Mouse (Mus musculus) left cerebral cortex, adult 11 months (tissue): ENCODE measurements at regions not wholly inside any gene's neighbourhood (a gene's known extent, or its start where the extent isn't known, plus 50 kb on each side); places are given as distances from the start of the nearest gene placed in this dataset.

Experiments used
- DNase-seq: peaks from one replicate; pipeline ENCODE4 v3.0.0; 2022; ENCODE audit warnings: low spot score

GRCm38 (mm10) chr9:15175866-15176265, 63.0 kb upstream of the Vstm5 start:
- DNase-seq: no peak

- no peak for DNase-seq
These were observed 63.4 kb upstream of the Vstm5 start for GRCm38 (mm10) chr9:15175412-15175811.

- DNase-seq: no peak
These were observed 59.0 kb upstream of the Hephl1 start for GRCm38 (mm10) chr9:15170911-15171310.

DNA sequence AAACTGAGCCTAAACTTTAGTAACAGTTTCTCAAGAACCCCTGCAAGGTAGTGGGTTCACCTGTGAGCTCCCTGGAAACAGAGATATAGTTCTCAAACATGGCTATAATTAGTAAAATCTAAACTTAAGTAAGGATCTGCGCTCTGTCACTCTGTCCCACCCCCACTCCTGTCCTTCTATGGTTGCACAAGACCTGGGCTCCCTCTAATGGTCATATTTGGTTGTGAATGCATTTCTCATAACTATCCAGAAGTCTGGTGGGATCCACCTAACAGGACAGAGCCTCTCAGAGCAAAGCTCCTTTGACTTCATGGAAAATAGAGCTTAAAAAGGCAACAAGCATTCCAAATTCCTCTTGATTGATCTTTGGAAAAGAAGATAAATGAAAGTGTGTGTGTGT, 57.8 kb upstream of the Hephl1 start:
- peak; percentile 15 for DNase-seq

- no peak for DNase-seq
These were observed 57.1 kb upstream of the Hephl1 start for GRCm38 (mm10) chr9:15168961-15169360.

- DNase-seq: no peak
These were observed 55.0 kb upstream of the Hephl1 start for GRCm38 (mm10) chr9:15166896-15167295.

DNA sequence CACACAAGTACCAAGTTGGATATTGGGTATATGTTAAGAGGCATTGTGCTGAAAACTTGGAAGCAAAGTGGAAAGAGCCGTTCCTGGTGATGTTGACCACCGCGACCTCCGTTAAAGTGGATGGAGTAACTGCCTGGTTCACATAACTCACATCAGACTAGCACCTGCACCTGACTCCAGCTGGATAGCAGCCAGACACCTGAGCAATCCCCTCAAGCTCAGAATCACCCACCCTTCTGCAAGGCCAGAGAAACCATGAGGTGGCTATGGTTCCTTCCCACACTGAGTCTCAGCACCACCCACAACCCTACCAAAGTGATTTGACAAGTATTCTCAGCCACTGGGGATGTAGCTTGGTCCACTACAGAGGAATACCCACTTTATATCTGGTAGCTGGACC, 54.6 kb upstream of the Hephl1 start:
- no peak for DNase-seq
